Mouse (Mus musculus) heart, adult 18-20 months (tissue): ENCODE results near the gene H2al1c. TPM values are rescaled to one million over a fixed set of nuclear protein-coding genes. Genes with fewer than 3 reads are reported as not detected.

Source experiments
- total RNA-seq, 2 experiments: library from RNA; stranded (reverse); gene quantifications; 2 replicates each; pipeline ENCODE4 v1.2.3; 2021

H2al1c gene
- total RNA-seq, 2 experiments from 2014 or later = not detected

Other genes starting within 250 kb of the H2al1c start
- gene H2al1a, start 6.4 kb upstream of the H2al1c start, total RNA-seq = not detected
- gene H2al1b, start 3.2 kb upstream of the H2al1c start, total RNA-seq = not detected
- not detected for gene H2al1d, start 3.2 kb downstream of the H2al1c start, total RNA-seq
- not detected for gene H2al1e, start 6.3 kb downstream of the H2al1c start, total RNA-seq
- gene H2al1f, start 9.5 kb downstream of the H2al1c start, total RNA-seq = not detected
- not detected for gene H2al1g, start 12.6 kb downstream of the H2al1c start, total RNA-seq
- not detected for gene H2al1h, start 15.8 kb downstream of the H2al1c start, total RNA-seq
- not detected for gene H2al1i, start 19.0 kb downstream of the H2al1c start, total RNA-seq
- gene H2al1j, start 22.2 kb downstream of the H2al1c start, total RNA-seq = not detected